Mouse (Mus musculus) limb, embryonic 13.5 days (tissue): Measurements from ENCODE around the gene Itih5. TPM values are rescaled to one million over a fixed set of nuclear protein-coding genes. Genes with fewer than 3 reads are reported as not detected.

ENCODE experiments used
- ATAC-seq: fragments of 200-750 bp; cut with Nextera tagmentation; 2 replicates; pipeline ENCODE4 v1.8.0; 2017; ENCODE audit warnings: low read depth, moderate number of reproducible peaks, moderate TSS enrichment; ENCODE audit not compliant: low FRiP score
- H3K27ac ChIP-seq: fragments of 300-500 bp; sonication (generic); 2 replicates; pipeline ENCODE4 v1.5.1; 2015; ENCODE audit warnings: inconsistent platforms, mild to moderate bottlenecking, moderate library complexity
- H3K27me3 ChIP-seq: fragments of 300-500 bp; sonication (generic); 2 replicates; pipeline ENCODE4 v1.6.1; 2015; ENCODE audit warnings: mild to moderate bottlenecking, inconsistent platforms
- H3K36me3 ChIP-seq: fragments of 300-500 bp; sonication (generic); 2 replicates; pipeline ENCODE4 v1.6.1; 2015; ENCODE audit warnings: inconsistent platforms, mild to moderate bottlenecking, moderate library complexity
- H3K4me1 ChIP-seq: fragments of 300-500 bp; sonication (generic); 2 replicates; pipeline ENCODE4 v1.6.1; 2015; ENCODE audit warnings: inconsistent platforms
- H3K4me2 ChIP-seq: fragments of 300-500 bp; sonication (generic); replicated peaks from 2 replicates; pipeline ENCODE4 v1.6.1; 2015; ENCODE audit warnings: inconsistent platforms, mild to moderate bottlenecking, moderate library complexity
- H3K4me3 ChIP-seq: fragments of 300-500 bp; sonication (generic); 2 replicates; pipeline ENCODE4 v1.5.1; 2015; ENCODE audit warnings: moderate library complexity, mild to moderate bottlenecking, inconsistent platforms
- H3K9ac ChIP-seq: fragments of 300-500 bp; sonication (generic); 2 replicates; pipeline ENCODE4 v1.6.1; 2015; ENCODE audit warnings: mild to moderate bottlenecking, inconsistent platforms
- H3K9me3 ChIP-seq: fragments of 300-500 bp; sonication (generic); 2 replicates; pipeline ENCODE4 v1.6.1; 2016; ENCODE audit warnings: inconsistent platforms
- WGBS: fragments of 180-500 bp; shearing (Covaris S2); methylation state at CpG from one replicate; pipeline ENCODE4 v1.1.7; 2015; 5-methylcytosine and 5-hydroxymethylcytosine counted together
- polyA plus RNA-seq: library from polyadenylated mRNA; unstranded; fragments of >200 nt; fragmentation: Nextera tagmentation; extraction: Ambion mirVana; gene quantifications from 2 replicates; pipeline ENCODE4 v1.2.1, GENCODE M21; 2015

Gene Itih5
- polyA plus RNA-seq, 1 experiment from 2014 or later: 7.0 TPM

DNA sequence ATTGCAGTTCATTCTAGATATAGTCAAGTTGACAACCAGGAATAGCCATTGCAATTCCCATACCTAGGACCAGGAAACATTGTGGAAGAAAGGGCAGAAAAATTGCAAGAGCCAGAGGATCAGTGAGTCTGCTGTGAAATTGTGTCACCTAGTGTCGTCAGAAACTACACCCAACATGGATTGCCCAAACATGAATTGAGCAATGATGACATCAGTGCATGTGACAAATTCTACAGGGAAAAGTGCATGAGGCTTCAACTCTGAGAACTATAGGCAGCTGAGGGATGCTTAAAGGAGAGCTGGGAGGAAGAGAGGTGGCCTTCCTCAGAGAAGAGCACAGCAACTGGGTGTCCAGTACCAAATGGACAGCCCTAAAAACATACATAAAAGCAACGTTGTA is 16.1 kb upstream of the Itih5 start:
- Histone ChIP-seq H3K27me3 (peaks cover 8% of the 10 kb centered on the region; the same call in 1 of the 2 replicates), H3K27ac (no peak overlapping the region), H3K36me3 (no peaks in the 10 kb centered on the region), H3K9ac (no peak overlapping the region), H3K9me3 (no peaks in the 10 kb centered on the region), H3K4me2 (no peak overlapping the region), H3K4me3 (no peak overlapping the region), H3K4me1 (no peaks in the 10 kb centered on the region)
- no peak for ATAC-seq
- WGBS: 81% methylated on average over 2 of the region's 2 CpGs

DNA sequence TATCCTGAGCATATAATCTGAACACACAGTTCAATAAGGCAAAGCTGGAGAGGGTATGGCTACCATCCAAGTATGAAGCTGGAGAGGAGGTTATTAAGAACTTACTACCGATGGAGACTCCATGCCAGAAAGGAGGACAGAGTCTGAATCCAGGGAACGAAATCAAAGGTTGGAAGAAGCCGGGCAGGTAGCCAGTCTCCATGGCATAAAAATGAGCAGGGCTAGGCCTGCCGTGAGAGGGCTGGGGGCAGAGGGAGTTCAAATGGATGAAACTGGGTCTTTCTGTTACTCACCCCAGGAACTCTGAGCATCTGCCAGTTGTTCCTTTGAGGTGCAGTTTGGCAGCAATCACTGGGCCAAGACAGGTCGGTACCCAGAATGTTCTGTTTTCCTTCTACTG is 12.9 kb upstream of the Itih5 start:
- ATAC-seq: peak; percentile 45; the same call in 1 of the 2 replicates
- WGBS: 61% methylated on average over 5 of the region's 5 CpGs
- Histone ChIP-seq H3K4me3 (no peak overlapping the region), H3K9ac (no peak overlapping the region), H3K27me3 (peaks cover 8% of the 10 kb centered on the region; the same call in 1 of the 2 replicates), H3K36me3 (no peaks in the 10 kb centered on the region), H3K9me3 (no peaks in the 10 kb centered on the region), H3K27ac (no peak overlapping the region; the same call in 1 of the 2 replicates), H3K4me2 (no peak overlapping the region), H3K4me1 (0 out of 2 replicates have a peak, but pooled peaks cover 3% of the 10 kb centered on the region)

DNA sequence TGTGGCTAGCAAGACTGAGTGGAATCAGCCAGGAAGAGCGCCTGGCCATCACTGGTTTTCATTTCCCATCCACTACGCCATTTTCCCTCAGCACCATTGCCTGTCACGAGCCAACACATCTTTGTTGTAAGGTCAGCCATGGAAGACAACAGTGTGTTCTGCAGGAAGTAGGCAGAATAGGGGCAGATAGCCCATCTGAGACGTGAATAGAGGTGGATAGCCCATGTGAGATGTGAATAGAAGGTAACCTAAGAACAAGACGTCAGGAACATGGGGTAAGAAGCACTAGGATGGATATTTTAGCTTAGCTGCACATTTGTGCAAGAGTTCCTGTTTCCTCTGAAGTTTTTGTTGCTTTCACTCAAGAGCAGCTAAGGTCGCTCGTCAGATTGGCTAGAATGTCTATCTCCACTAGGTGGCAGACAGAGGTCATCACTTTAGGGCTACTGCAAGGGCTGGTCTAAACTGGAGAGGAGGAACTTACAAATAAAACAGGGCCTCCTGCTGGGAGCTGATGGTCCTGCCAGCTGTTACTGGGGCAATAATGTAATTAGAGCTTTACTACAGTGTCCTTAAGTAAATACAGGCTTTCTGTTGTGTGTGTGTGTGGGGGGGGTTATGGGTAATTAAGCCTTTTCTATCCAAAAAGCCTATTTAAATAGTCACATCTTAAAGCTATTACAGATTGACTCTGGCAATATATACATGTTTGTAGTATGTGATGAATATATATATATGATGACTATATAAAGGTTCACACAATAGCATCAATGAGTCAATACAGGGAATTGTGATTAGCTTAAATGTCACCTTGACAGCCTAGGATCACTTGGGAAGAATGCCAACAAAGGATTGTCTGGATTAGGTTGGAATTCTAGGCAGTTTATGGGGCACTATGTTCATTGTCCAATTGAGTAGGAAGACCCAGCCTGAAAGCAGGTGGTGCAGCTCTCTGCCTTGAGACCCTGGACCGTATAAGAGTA is 10.6 kb upstream of the Itih5 start:
- H3K4me1 ChIP-seq: peaks cover 16% of the 10 kb centered on the region
- 30% methylated on average over 8 of the region's 8 CpGs for WGBS
- peak; percentile 79 for ATAC-seq
- H3K4me3 ChIP-seq: no peak overlapping the region
- no peak overlapping the region for H3K4me2 ChIP-seq
- no peak overlapping the region for H3K9ac ChIP-seq
- no peak overlapping the region for H3K27ac ChIP-seq
- H3K36me3 ChIP-seq: no peaks in the 10 kb centered on the region
- H3K9me3 ChIP-seq: no peaks in the 10 kb centered on the region
- H3K27me3 ChIP-seq: peaks cover 8% of the 10 kb centered on the region; the same call in 1 of the 2 replicates

DNA sequence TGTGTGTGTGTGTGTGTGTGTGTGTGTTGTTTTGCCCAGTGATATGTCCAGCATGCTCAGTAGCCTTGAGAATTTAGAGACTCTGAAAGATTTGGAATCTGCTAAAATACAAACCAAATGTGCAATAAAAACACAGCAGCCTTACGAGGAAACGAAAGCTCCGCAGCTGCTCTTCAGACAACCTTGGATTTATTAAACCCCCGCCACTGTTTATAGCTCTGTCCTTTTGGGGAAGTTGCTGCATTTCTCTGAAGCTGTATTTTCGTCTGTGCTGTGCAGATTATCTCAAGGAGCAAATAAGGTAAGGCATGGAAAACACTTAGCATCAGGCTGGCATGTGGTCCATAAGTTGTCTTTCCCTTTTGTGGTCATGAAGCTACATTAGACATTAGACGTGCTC is 7.9 kb upstream of the Itih5 start:
- Histone ChIP-seq H3K9me3 (no peaks in the 10 kb centered on the region), H3K4me3 (no peak overlapping the region), H3K36me3 (no peaks in the 10 kb centered on the region), H3K4me2 (0 out of 2 replicates have a peak overlapping the region, but pooled peaks have one; percentile 23), H3K4me1 (peaks cover 16% of the 10 kb centered on the region), H3K27me3 (peaks cover 8% of the 10 kb centered on the region; the same call in 1 of the 2 replicates), H3K9ac (no peak overlapping the region), H3K27ac (no peak overlapping the region)
- ATAC-seq: peak; percentile 33; the same call in 1 of the 2 replicates
- WGBS: 13% methylated on average over 6 of the region's 6 CpGs

DNA sequence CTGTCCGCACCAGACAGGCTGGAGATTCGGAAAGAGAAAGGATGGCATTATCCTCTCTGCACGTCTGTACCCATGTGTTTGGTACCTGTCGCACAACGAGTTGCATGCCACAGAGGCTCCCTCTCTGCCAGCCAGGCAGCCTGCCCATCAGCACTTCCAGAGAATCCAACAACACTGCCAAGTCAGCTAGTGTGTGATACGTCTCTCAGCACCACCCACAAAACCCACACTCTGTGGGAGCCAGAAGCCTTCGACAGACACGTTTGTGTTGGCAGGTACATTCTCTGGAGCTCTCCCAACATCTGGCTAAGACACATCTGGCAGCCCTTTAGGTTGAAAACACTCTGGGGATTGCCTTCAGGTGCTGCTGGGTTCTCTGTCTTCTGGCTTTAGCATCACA is 6.2 kb upstream of the Itih5 start:
- Histone ChIP-seq H3K9me3 (no peaks in the 10 kb centered on the region), H3K27me3 (no peaks in the 10 kb centered on the region), H3K4me1 (peaks cover 16% of the 10 kb centered on the region), H3K9ac (no peak overlapping the region), H3K36me3 (no peaks in the 10 kb centered on the region), H3K4me2 (no peak overlapping the region), H3K4me3 (no peak overlapping the region), H3K27ac (no peak overlapping the region)
- ATAC-seq: peak; percentile 17; the same call in 1 of the 2 replicates
- 59% methylated on average over 8 of the region's 8 CpGs for WGBS

DNA sequence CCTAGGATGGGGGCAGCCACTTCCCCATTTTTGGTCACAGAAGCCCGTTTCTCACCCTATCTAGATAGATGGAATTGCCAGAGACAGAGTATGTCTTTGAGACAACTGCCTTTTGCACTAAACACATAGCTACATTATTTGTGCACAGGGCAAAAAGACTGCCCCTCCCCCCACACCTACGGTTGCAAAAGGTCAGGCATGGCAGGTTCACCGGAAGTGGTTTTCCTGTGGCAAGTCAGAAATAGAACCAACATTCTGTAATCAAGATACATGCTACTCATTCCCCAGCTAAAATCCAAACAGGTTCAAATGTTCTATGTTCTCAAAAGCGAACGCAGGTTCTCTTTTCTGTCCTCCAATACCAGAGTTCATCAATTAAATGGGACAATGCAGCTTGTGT is 781 bp upstream of the Itih5 start:
- Histone ChIP-seq H3K36me3 (no peaks in the 10 kb centered on the region), H3K4me1 (peaks cover 7% of the 10 kb centered on the region), H3K27me3 (no peaks in the 10 kb centered on the region), H3K27ac (no peak overlapping the region), H3K4me2 (no peak overlapping the region), H3K9me3 (no peaks in the 10 kb centered on the region), H3K4me3 (no peak overlapping the region), H3K9ac (no peak overlapping the region)
- ATAC-seq: no peak
- WGBS: 72% methylated on average over 5 of the region's 5 CpGs

DNA sequence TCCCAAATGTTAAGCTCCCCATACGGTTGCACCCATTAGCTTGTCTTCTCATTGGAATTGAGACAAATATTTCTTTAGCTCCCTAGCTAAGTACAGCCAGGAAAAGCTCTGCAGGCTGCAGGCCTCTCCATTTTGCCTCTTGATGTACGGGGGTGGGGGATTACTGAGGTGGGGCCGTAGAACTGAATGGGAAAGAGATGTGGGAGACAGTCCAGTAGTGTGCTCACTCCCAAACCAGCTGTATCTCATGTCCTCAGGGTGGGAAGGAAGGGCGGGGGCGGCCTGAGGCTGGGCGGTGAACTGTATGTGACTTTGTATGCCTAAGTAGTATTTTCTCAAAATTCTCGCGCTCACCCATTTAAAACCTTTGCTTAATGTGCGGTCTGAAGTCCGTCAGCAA is 3.8 kb downstream of the Itih5 start:
- Histone ChIP-seq H3K4me2 (no peak overlapping the region), H3K9me3 (no peaks in the 10 kb centered on the region), H3K27ac (no peak overlapping the region), H3K9ac (no peak overlapping the region), H3K27me3 (no peaks in the 10 kb centered on the region), H3K4me1 (peaks cover 6% of the 10 kb centered on the region), H3K36me3 (no peaks in the 10 kb centered on the region), H3K4me3 (no peak overlapping the region)
- 80% methylated on average over 10 of the region's 10 CpGs for WGBS
- no peak for ATAC-seq

DNA sequence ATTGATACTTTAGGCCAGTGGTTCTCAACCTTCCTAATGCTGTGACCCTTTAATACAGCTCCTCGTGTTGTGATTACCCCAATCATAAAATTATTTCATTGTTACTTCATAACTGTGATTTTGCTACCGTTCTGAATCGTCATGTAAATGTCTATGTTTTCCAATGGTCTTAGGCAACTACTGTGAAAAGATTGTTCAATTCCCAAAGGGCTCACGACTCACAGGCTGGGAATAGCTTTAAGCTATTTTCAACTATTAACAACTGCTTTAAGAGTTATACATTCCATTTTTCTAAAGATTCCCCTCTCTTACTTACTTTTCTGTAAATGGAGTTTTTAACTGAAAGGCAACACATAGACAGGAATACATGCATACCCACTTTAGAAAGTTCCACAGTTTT is 8.6 kb downstream of the Itih5 start:
- no peak overlapping the region for H3K4me2 ChIP-seq
- no peak for ATAC-seq
- H3K27ac ChIP-seq: no peak overlapping the region
- no peaks in the 10 kb centered on the region for H3K27me3 ChIP-seq
- WGBS: 78% methylated on average over 4 of the region's 4 CpGs
- H3K4me3 ChIP-seq: no peak overlapping the region
- H3K36me3 ChIP-seq: no peaks in the 10 kb centered on the region
- H3K9ac ChIP-seq: no peak overlapping the region
- no peaks in the 10 kb centered on the region for H3K9me3 ChIP-seq
- H3K4me1 ChIP-seq: peaks cover 7% of the 10 kb centered on the region

DNA sequence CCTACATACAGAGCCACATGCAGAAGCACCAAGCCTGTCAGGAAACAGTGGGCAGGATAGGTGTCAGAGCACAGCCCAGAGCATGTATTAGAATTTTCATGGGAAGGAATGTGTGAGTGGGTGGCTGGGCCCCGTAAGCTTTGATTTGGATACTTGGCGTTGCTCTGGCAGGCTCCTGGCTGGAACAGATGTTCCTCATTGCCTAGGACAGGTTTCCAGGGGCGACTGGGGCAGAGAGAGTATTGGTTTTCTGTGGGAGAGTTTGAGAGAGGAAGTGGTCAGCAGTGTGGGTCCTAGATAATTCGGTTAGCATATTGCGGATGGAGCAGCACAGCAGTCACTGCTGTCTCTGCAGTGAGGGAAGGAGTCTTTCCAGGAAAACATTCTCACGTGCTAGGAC is 13.3 kb downstream of the Itih5 start:
- WGBS: 18% methylated on average over 6 of the region's 6 CpGs
- Histone ChIP-seq H3K36me3 (no peaks in the 10 kb centered on the region), H3K27ac (no peak overlapping the region), H3K27me3 (no peaks in the 10 kb centered on the region), H3K4me2 (no peak overlapping the region), H3K9ac (no peak overlapping the region), H3K9me3 (no peaks in the 10 kb centered on the region), H3K4me3 (no peak overlapping the region), H3K4me1 (peaks cover 13% of the 10 kb centered on the region)
- 0 out of 2 replicates have a peak, but pooled peaks have one; percentile 35 for ATAC-seq

DNA sequence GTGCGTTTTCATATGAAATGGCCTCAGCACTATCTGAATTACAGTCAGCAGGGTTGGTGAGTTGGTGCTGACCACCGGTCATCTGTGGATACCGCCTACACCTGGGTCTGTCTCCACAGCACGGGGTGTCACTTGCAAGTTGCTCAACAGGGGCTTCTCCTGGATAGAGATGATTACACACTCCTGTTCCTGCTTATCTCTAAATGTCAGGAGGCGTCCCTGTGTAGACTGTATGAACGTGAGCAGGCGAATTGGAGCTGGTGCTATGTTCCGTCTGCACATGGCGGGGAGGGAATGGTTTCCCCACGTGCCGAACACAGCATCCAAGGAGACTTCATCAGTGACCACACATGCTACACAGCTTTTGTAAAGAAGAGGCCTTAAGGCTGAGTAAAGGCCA is 13.9 kb downstream of the Itih5 start:
- peaks cover 13% of the 10 kb centered on the region for H3K4me1 ChIP-seq

DNA sequence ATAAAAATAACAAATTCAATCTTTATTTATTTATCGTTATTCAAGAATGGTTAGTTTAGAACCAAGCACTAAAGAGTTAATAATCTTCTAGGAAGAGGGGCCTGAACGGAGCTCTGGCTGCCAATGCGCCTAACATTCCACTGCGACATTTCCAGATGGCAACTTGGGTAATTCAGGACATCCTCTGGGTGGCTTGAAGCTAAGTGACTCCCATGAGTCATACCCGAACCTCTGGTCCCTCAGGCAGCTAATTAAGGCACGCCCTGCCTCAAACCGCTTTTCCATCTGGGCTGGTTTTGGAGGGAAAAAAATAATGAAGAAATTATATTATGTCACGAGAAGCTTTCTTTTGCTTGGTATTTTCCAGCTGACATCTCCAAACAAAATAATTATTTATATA is 14.6 kb downstream of the Itih5 start:
- Histone ChIP-seq H3K4me1 (peaks cover 13% of the 10 kb centered on the region), H3K9me3 (no peaks in the 10 kb centered on the region), H3K27me3 (no peaks in the 10 kb centered on the region), H3K27ac (no peak overlapping the region), H3K9ac (no peak overlapping the region), H3K36me3 (no peaks in the 10 kb centered on the region), H3K4me3 (no peak overlapping the region), H3K4me2 (no peak overlapping the region)
- WGBS: 32% methylated on average over 8 of the region's 8 CpGs
- no peak for ATAC-seq

More for the DNA sequence above, 13.9 kb downstream of the Itih5 start:
- Histone ChIP-seq H3K27ac (no peak overlapping the region), H3K4me3 (no peak overlapping the region), H3K4me2 (no peak overlapping the region), H3K9me3 (no peaks in the 10 kb centered on the region), H3K27me3 (no peaks in the 10 kb centered on the region), H3K9ac (no peak overlapping the region), H3K36me3 (no peaks in the 10 kb centered on the region)
- no peak for ATAC-seq
- WGBS: 84% methylated on average over 11 of the region's 11 CpGs

DNA sequence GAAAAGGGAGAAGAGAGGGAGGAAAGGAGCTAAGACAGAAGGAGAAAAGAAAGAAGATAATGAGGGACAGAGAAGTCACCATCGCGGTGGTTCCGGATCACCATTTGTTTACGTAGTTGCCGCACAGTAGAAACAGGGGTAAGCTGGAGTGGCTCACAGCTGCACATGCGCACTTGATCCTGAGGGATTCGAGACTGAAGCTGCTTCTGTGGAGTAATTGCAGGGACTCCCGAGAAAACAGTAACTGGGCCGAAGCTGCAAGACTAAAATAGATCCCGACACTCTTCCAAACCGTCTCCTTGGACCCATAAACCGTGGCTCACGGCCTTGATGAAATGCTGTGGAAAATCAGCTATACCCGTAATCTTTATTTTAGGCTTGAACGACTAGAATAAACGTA is 16.6 kb downstream of the Itih5 start:
- ATAC-seq: no peak
- Histone ChIP-seq H3K4me3 (no peak overlapping the region), H3K9me3 (no peaks in the 10 kb centered on the region), H3K4me1 (peaks cover 13% of the 10 kb centered on the region), H3K27me3 (no peaks in the 10 kb centered on the region), H3K27ac (no peak overlapping the region), H3K36me3 (no peaks in the 10 kb centered on the region), H3K9ac (no peak overlapping the region), H3K4me2 (no peak overlapping the region)
- 84% methylated on average over 16 of the region's 16 CpGs for WGBS
